Mouse (Mus musculus): ENCODE results near the gene Pdcd1.
A peak's percentile ranks its signal among the peaks of the same experiment; 100 is the strongest.
"Not testable (repeated sequence)": the region's sequence is repeated elsewhere in the genome, so short reads cannot be mapped to it uniquely, and the experiment has no call there.

The Pdcd1 gene

GRCm38 (mm10) chr1:94052373-94052772 is at the start of gene Pdcd1:
Pdcd1 (minus strand) TSS chr1:94052553.
- DNase-seq (ENCODE audit: low read depth, low spot score) = peak; percentile 75

- peak; percentile 75 for DNase-seq (ENCODE audit: low read depth, low spot score)
Measured at GRCm38 (mm10) chr1:94091788-94092187, 39.4 kb upstream of the Pdcd1 start.

GRCm38 (mm10) chr1:94086311-94086898 is 34.1 kb upstream of the Pdcd1 start:
- no peak for DNase-seq (ENCODE audit: low read depth, low spot score)

GRCm38 (mm10) chr1:94085324-94086105 is 33.2 kb upstream of the Pdcd1 start:
- DNase-seq (ENCODE audit: low read depth, low spot score) = no peak

GRCm38 (mm10) chr1:94081761-94082160 is 29.4 kb upstream of the Pdcd1 start:
- no peak for DNase-seq (ENCODE audit: low read depth, low spot score)

GRCm38 (mm10) chr1:94081191-94081590 is 28.8 kb upstream of the Pdcd1 start:
- no peak for DNase-seq (ENCODE audit: low read depth, low spot score)

- DNase-seq (ENCODE audit: low read depth, low spot score) = no peak
Measured at GRCm38 (mm10) chr1:94080718-94081117, 28.4 kb upstream of the Pdcd1 start.

- peak; percentile 88 for DNase-seq (ENCODE audit: low read depth, low spot score)
Measured at GRCm38 (mm10) chr1:94078835-94079440, 26.6 kb upstream of the Pdcd1 start.

- DNase-seq (ENCODE audit: low read depth, low spot score) = no peak
Measured at GRCm38 (mm10) chr1:94078314-94078713, 26.0 kb upstream of the Pdcd1 start.

GRCm38 (mm10) chr1:94076702-94077101 is 24.3 kb upstream of the Pdcd1 start:
- DNase-seq (ENCODE audit: low read depth, low spot score) = no peak

- peak; percentile 34 for DNase-seq (ENCODE audit: low read depth, low spot score)
Measured at GRCm38 (mm10) chr1:94074756-94075155, 22.4 kb upstream of the Pdcd1 start.

- not testable (repeated sequence) for DNase-seq (ENCODE audit: low read depth, low spot score)
Measured at GRCm38 (mm10) chr1:94058281-94058680, 5.9 kb upstream of the Pdcd1 start.

GRCm38 (mm10) chr1:94057401-94057800 is 5.0 kb upstream of the Pdcd1 start:
- DNase-seq (ENCODE audit: low read depth, low spot score) = no peak

- peak; percentile 64 for DNase-seq (ENCODE audit: low read depth, low spot score)
Measured at GRCm38 (mm10) chr1:94055966-94056365, 3.6 kb upstream of the Pdcd1 start.

- no peak for DNase-seq (ENCODE audit: low read depth, low spot score)
Measured at GRCm38 (mm10) chr1:94054481-94054880, 2.1 kb upstream of the Pdcd1 start.

- peak; percentile 73 for DNase-seq (ENCODE audit: low read depth, low spot score)
Measured at GRCm38 (mm10) chr1:94053530-94054216, 1.3 kb upstream of the Pdcd1 start.

GRCm38 (mm10) chr1:94051104-94051503 is 1.2 kb downstream of the Pdcd1 start:
- no peak for DNase-seq (ENCODE audit: low read depth, low spot score)

- peak; percentile 40 for DNase-seq (ENCODE audit: low read depth, low spot score)
Measured at GRCm38 (mm10) chr1:94046544-94046943, 5.8 kb downstream of the Pdcd1 start.

- no peak for DNase-seq (ENCODE audit: low read depth, low spot score)
Measured at GRCm38 (mm10) chr1:94045559-94045958, 6.8 kb downstream of the Pdcd1 start.

GRCm38 (mm10) chr1:94040391-94040790 is 12.0 kb downstream of the Pdcd1 start:
- DNase-seq (ENCODE audit: low read depth, low spot score) = no peak

- DNase-seq (ENCODE audit: low read depth, low spot score) = peak; percentile 96
Measured at GRCm38 (mm10) chr1:94034984-94035743, 17.2 kb downstream of the Pdcd1 start.
